Mouse (Mus musculus): ENCODE measurements around the gene Mrrf.

The Mrrf gene

DNA sequence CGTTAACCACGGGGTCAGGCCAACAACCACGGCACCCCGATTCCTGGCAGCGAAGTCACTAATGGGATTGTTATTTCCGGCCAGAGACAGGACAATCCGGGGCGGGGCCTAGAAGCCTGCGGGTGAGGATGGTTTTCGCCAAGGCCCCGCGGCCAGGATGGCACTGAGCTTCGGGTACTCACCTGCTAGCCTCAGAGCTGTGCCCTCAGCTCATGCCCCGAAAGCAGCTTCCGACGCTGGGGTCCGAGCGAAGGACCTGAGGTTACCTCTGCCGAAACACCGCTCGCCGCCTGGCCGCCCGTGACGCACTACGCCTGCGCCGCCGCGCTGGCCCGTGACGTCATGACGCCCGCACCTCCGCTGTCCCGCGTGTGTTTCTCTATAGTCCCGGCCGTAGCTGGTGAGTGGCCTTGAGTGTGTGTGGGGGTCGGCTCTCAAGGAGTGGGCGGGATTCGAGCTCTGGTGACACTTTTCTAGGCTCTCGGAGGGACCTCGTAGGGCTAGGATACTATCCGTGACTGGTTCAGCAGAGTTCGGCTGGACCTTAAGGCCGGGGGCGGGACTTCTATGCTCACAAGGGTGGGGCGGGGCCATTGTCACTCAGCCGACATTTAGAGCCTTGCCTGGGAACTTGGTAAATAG is at the start of gene Mrrf, which contains the start of gene Rbm18:
Gene Mrrf, plus strand, starts transcription at position 90 of the 642 bp plus-strand sequence.
Gene Rbm18, minus strand, starts transcription at position 474 of the 642 bp plus-strand sequence.
- peak; percentile 94 for DNase-seq (ENCODE audit: low spot score)

GRCm38 (mm10) chr2:36089190-36089589 is 47.0 kb upstream of the Mrrf start:
- no peak for DNase-seq (ENCODE audit: low spot score)

- DNase-seq (ENCODE audit: low spot score): peak; percentile 88
These were observed 45.1 kb upstream of the Mrrf start for GRCm38 (mm10) chr2:36090853-36091741.

- DNase-seq (ENCODE audit: low spot score): peak; percentile 36
These were observed 43.4 kb upstream of the Mrrf start for GRCm38 (mm10) chr2:36092748-36093147.

- no peak for DNase-seq (ENCODE audit: low spot score)
These were observed 42.9 kb upstream of the Mrrf start for GRCm38 (mm10) chr2:36093301-36093700.

DNA sequence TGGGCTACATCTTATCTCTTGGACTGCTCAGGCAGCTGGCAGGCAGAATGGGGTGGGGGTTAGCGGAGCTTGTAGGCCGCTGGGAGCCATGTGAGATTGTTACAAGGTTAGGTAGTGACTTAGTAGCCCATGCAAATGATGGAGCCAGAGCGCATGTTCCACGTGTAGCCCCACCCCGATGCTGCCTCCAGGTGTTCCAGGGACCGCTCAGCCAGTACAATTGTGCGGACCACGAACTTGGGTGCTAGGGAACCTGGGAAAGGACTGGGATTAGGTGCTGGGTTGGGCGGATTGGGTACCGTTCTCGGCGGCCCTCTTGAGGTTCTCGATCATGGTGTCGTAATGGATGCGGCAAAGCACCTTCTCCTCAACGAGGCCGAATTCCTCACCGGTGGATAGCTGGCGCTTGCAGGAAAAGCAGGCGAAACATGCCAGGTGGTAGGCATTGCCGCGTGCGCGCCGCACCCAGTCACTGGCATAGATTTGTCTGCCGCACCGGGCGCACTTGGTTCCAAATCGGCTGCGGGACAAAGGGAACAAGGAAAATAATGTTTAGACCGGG is 42.2 kb upstream of the Mrrf start:
- no peak for DNase-seq (ENCODE audit: low spot score)

- DNase-seq (ENCODE audit: low spot score): no peak
These were observed 38.9 kb upstream of the Mrrf start for GRCm38 (mm10) chr2:36097129-36097815.

DNA sequence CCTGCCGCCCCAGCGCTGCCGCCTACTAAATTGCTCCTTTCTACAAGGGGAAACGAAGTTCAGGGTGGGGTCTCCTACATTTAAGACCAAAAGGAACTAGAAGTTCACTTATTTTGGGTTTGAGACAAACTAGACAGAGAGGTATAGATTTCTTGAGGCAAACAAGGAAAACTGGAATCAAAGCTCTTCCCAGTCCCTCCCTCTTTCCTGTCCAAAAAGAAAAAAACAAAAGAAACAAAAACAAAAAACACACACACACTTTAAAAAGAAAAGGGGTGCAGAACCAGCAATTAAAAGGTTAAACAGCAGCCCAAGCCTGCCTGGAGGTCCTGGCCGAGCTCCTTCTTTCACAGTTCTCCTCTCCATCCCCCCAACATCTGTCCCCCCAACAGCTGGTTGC is 38.2 kb upstream of the Mrrf start:
- no peak for DNase-seq (ENCODE audit: low spot score)

DNA sequence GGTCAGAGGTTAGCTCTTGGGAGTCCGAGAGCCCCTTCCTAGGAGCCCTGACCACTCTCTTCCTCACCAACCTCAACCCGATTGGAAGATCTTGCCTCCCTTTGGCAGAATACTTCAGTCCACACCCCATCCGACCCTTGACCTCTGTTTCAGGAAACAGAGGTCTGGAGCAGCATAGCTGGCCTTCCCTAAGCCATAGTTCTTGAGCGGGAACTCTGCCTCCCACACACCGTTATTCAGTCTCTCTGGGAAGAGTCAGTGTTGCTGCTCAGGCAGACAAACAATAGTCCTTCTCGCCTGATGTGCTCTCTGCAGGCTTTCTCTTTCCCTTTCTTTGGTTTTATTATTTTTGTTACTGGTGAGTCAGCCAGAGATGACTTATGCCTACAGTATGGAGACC is 36.5 kb upstream of the Mrrf start:
- peak; percentile 27 for DNase-seq (ENCODE audit: low spot score)

GRCm38 (mm10) chr2:36101866-36102558 is 34.2 kb upstream of the Mrrf start:
- peak; percentile 34 for DNase-seq (ENCODE audit: low spot score)

DNA sequence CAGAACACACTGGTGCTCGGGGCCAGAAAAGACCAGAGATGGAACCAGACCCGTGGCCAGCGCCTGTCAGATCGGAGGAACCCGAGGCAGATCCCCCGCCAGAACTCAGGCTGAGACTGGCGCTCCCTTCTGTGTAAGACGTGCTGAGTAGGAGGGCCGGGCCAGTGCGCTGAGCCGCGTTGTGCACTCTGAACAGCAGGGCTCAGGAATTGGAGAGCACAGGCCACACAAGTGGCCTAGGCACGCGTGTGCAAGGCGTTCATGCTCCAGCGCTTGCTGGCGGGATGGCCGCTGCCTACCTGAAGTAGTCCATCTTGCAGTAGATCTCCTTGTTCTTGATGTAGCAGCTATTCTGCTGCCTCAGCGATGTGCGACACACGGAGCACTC is 33.6 kb upstream of the Mrrf start:
- DNase-seq (ENCODE audit: low spot score): no peak

- DNase-seq (ENCODE audit: low spot score): no peak
These were observed 33.1 kb upstream of the Mrrf start for GRCm38 (mm10) chr2:36103069-36103554.

DNA sequence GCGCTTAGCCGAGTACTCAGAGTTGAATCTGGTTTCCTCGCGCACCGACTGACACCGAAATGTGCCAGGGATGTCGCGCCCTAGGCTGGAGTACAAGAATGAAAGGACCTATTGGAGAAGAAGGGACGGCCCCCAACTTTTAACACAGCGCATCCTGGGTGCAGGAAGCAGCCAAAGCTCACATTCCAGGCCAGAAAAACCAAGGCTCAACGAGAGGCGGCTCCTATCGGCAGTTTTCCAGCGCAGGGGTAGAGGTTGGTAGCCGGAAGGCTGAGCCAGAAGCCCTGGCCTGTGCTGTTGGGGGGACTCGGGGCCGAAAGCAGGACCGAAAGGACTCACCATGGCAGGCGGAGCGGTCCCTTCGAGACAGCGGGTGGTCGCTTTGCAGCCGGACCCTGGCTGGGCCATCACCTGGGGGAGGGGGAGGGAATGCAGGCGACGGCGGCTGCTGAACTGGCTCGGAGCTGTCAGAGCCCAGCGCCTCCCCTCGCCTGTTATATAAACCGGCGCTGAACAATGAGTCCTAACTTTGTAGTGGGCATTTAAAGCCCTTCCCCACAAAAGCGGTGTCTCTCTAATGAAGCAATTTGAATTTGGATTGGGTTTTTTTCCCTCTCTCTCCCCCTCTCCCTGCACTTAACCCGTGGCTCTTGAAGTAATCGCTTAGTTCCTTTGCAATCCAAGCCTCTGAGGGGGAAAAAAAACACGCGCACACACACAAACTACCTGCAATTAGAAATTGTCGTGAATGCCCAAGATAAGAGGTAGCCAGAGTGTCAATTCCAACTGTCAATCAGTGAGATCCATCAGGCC is 32.4 kb upstream of the Mrrf start:
- peak; percentile 33 for DNase-seq (ENCODE audit: low spot score)

GRCm38 (mm10) chr2:36104436-36104955 is 31.7 kb upstream of the Mrrf start:
- no peak for DNase-seq (ENCODE audit: low spot score)

DNA sequence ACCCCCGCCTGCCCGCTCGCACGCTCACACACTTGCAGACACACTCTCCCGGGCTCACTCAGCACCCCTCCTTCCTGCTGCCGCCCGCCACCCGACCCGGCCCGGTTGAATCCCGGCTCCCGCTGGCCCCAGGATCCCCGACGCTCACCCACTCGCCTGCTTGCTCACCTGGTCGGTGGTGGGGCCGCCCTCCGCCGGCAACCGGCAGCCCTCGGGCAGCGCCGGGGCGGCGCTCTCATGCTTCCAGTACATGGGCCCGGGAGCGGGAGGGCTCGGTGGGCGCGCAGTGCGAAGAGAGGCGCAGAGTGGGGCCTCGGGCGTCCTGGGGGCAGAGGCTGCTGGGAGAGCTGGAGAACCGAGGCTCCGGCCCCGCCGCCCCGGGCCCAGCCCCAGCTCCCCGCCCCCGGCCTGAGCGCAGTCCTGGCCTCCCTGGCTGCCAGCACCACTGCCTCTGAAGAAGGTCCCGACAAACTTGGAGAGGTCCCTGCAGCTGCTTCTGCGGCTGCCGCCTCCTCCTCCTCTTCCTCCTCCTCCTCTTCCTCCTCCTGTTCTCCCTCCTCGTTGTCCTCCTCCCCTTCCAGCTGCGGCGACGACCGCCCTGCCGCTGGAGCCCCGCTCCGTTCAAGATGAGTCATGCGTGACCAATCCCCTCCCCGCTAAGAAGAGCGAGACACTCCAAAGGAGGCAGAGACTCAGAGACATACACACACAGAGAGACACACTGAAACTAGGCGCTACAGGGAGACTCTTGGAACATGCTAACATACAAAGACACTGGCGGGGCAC is 31.0 kb upstream of the Mrrf start, which contains the start of gene Lhx6:
Gene Lhx6, minus strand, starts transcription at position 453 of the 786 bp plus-strand sequence.
- DNase-seq (ENCODE audit: low spot score): peak; percentile 13

- DNase-seq (ENCODE audit: low spot score): no peak
These were observed 27.6 kb upstream of the Mrrf start for GRCm38 (mm10) chr2:36108615-36109014.

DNA sequence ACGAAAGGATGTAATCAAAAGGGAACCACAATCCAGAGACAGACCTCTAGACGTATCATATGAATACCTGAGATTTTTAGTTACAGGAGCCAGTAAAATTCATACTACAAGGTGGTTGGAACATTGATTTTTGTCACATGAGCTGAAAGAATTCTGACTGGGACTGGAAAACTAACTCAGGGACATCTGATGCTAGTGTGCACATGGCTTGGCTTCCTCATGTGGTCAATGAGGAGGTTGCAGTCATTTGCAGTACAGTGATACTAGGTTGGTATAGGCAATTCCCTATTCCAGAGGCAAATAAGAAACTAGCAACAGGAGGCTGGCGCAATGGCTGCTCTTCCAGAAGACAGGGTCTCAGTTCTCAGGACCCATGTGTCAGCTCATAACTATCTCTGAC is 23.6 kb upstream of the Mrrf start:
- DNase-seq (ENCODE audit: low spot score): no peak

DNA sequence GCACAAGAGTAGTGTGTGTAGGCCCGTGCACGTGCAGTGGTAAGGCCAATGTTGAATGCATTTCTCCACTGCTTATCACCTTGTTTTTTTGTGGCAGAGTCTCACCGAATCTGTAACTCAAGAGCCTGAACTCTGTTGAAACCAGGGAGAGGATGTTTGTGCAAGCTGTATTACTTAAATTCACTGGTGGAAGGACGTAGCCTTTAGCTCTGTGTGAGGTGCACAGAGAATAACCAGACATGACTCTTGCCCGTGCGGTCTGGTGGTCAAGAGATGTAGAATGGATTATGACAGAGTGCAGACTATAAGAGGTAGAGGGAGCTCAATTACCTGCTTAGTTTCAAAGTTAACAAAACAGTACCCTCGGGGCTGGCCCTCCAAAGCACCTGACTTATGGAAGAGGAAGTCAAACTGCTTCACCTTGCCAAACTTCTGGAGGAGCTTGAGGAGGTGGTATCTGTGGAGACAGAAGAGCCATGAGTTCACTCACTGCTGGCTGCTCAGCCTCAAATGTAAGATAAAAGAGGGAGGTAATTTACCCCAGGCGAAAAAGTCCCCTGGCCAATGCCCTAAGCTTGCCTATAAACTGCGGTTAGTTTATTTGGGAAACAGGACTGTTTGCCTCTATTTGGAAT is 9.3 kb upstream of the Mrrf start:
- no peak for DNase-seq (ENCODE audit: low spot score)

DNA sequence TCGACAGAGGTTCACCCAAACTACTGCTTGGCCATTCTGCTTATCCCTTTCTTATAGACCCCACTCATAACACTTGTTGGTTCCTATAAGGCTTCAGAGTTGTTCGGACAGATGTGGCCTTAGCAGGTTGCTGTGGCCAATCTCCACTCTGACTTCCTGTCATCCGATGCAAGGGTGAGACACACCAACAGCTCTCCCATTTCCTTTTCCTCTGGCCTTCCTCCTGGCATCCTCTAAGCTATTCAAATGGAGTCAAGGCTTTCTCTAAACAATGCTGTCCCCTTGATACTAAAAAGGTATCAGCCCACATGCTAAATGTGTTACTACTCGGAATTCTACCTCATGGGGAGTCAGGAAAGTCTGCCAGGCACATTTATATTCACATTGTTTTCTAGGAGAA is 8.2 kb upstream of the Mrrf start:
- no peak for DNase-seq (ENCODE audit: low spot score)

Measured in yolk sac, embryonic 10.5 days (tissue).